Mouse (Mus musculus): ENCODE measurements around the gene Hist1h4h. TPM values are rescaled to one million over a fixed set of nuclear protein-coding genes. Genes with fewer than 3 reads are reported as not detected.

The Hist1h4h gene
- 5.7 and 6.3 TPM in 2 replicates for polyA plus RNA-seq (2015; fragmentation: Nextera tagmentation; extraction: Ambion mirVana)

- H3K9ac ChIP-seq (ENCODE audit: low read length): peak within 1 kb of the TSS; percentile 82
- H3K9me3 ChIP-seq (replicated peaks; ENCODE audit: control insufficient read depth, low read length): no peaks in the 10 kb centered on the region
- H3K4me1 ChIP-seq (ENCODE audit: control insufficient read depth, insufficient read depth, low read length): peaks cover 25% of the 10 kb centered on the region
- peak within 1 kb of the TSS; percentile 63 for H3K4me2 ChIP-seq (ENCODE audit: low read depth, low read length)
- peak within 1 kb of the TSS; percentile 60 for H3K4me3 ChIP-seq (replicated peaks; ENCODE audit: low read length)
- no peaks in the 10 kb centered on the region for H3K27me3 ChIP-seq (ENCODE audit: control insufficient read depth, insufficient read depth, low read length)
- peak within 1 kb of the TSS; percentile 98 for H3K27ac ChIP-seq (ENCODE audit: low read length)
- no peaks in the 10 kb centered on the region for H3K36me3 ChIP-seq (ENCODE audit: control insufficient read depth, insufficient read depth, low read length)
- WGBS: under 1% methylated on average over 56 of the region's 70 CpGs
- peak; percentile 78 for ATAC-seq (ENCODE audit: insufficient read depth, low FRiP score)
These were observed at the start of gene Hist1h4h for GRCm38 (mm10) chr13:23530901-23531875. TSS of gene Hist1h4h (plus strand) at chr13:23531050.

- Histone ChIP-seq H3K4me2 (ENCODE audit: low read depth, low read length) (no peak overlapping the region), H3K27ac (ENCODE audit: low read length) (no peak overlapping the region), H3K27me3 (ENCODE audit: control insufficient read depth, insufficient read depth, low read length) (no peaks in the 10 kb centered on the region), H3K9ac (ENCODE audit: low read length) (no peak overlapping the region), H3K4me1 (ENCODE audit: control insufficient read depth, insufficient read depth, low read length) (0 out of 2 replicates have a peak, but pooled peaks cover under 1% of the 10 kb centered on the region), H3K4me3 (replicated peaks; ENCODE audit: low read length) (no peak overlapping the region), H3K9me3 (replicated peaks; ENCODE audit: control insufficient read depth, low read length) (no peaks in the 10 kb centered on the region), H3K36me3 (ENCODE audit: control insufficient read depth, insufficient read depth, low read length) (no peaks in the 10 kb centered on the region)
- no peak for ATAC-seq (ENCODE audit: insufficient read depth, low FRiP score)
- WGBS: 73% methylated on average over 2 of the region's 2 CpGs
These were observed 47.7 kb upstream of the Hist1h4h start for GRCm38 (mm10) chr13:23483153-23483552.

GRCm38 (mm10) chr13:23485271-23485670 is 45.6 kb upstream of the Hist1h4h start:
- H3K27me3 ChIP-seq (ENCODE audit: control insufficient read depth, insufficient read depth, low read length): no peaks in the 10 kb centered on the region
- no peaks in the 10 kb centered on the region for H3K9me3 ChIP-seq (replicated peaks; ENCODE audit: control insufficient read depth, low read length)
- whole genome bisulfite sequencing: 45% methylated on average over 5 of the region's 5 CpGs
- H3K4me2 ChIP-seq (ENCODE audit: low read depth, low read length): no peak overlapping the region
- no peaks in the 10 kb centered on the region for H3K36me3 ChIP-seq (ENCODE audit: control insufficient read depth, insufficient read depth, low read length)
- H3K27ac ChIP-seq (ENCODE audit: low read length): no peak overlapping the region
- H3K4me1 ChIP-seq (ENCODE audit: control insufficient read depth, insufficient read depth, low read length): peaks cover 3% of the 10 kb centered on the region; the same call in 1 of the 2 replicates
- no peak for ATAC-seq (ENCODE audit: insufficient read depth, low FRiP score)
- H3K4me3 ChIP-seq (replicated peaks; ENCODE audit: low read length): no peak overlapping the region
- no peak overlapping the region for H3K9ac ChIP-seq (ENCODE audit: low read length)

- Histone ChIP-seq H3K4me3 (replicated peaks; ENCODE audit: low read length) (peak within 1 kb of the TSS; percentile 41), H3K4me1 (ENCODE audit: control insufficient read depth, insufficient read depth, low read length) (peaks cover 3% of the 10 kb centered on the region; the same call in 1 of the 2 replicates), H3K9ac (ENCODE audit: low read length) (peak within 1 kb of the TSS; percentile 45), H3K27me3 (ENCODE audit: control insufficient read depth, insufficient read depth, low read length) (no peaks in the 10 kb centered on the region), H3K27ac (ENCODE audit: low read length) (no peak within 1 kb of the TSS), H3K9me3 (replicated peaks; ENCODE audit: control insufficient read depth, low read length) (no peaks in the 10 kb centered on the region), H3K4me2 (ENCODE audit: low read depth, low read length) (peak within 1 kb of the TSS; percentile 70), H3K36me3 (ENCODE audit: control insufficient read depth, insufficient read depth, low read length) (no peaks in the 10 kb centered on the region)
- ATAC-seq (ENCODE audit: insufficient read depth, low FRiP score): peak; percentile 93
- WGBS: 4% methylated on average over 13 of the region's 14 CpGs
These were observed 42.2 kb upstream of the Hist1h4h start, which contains the start of gene Btn2a2 for GRCm38 (mm10) chr13:23488400-23489322. TSS of gene Btn2a2 (minus strand) at chr13:23488857.

GRCm38 (mm10) chr13:23490863-23491262 is 40.0 kb upstream of the Hist1h4h start:
- H3K4me1 ChIP-seq (ENCODE audit: control insufficient read depth, insufficient read depth, low read length): peaks cover 3% of the 10 kb centered on the region; the same call in 1 of the 2 replicates
- ATAC-seq (ENCODE audit: insufficient read depth, low FRiP score): no peak
- 59% methylated on average over 1 of the region's 1 CpGs for whole genome bisulfite sequencing

GRCm38 (mm10) chr13:23491263-23491662 is 39.6 kb upstream of the Hist1h4h start:
- H3K4me1 ChIP-seq (ENCODE audit: control insufficient read depth, insufficient read depth, low read length): peaks cover 3% of the 10 kb centered on the region; the same call in 1 of the 2 replicates
- no peaks in the 10 kb centered on the region for H3K36me3 ChIP-seq (ENCODE audit: control insufficient read depth, insufficient read depth, low read length)
- no peaks in the 10 kb centered on the region for H3K27me3 ChIP-seq (ENCODE audit: control insufficient read depth, insufficient read depth, low read length)
- WGBS: 24% methylated on average over 1 of the region's 1 CpGs
- H3K4me3 ChIP-seq (replicated peaks; ENCODE audit: low read length): no peak overlapping the region
- H3K9ac ChIP-seq (ENCODE audit: low read length): no peak overlapping the region
- no peak for ATAC-seq (ENCODE audit: insufficient read depth, low FRiP score)
- no peak overlapping the region for H3K27ac ChIP-seq (ENCODE audit: low read length)
- no peak overlapping the region for H3K4me2 ChIP-seq (ENCODE audit: low read depth, low read length)
- H3K9me3 ChIP-seq (replicated peaks; ENCODE audit: control insufficient read depth, low read length): no peaks in the 10 kb centered on the region

More at GRCm38 (mm10) chr13:23490863-23491262, 40.0 kb upstream of the Hist1h4h start:
- no peak overlapping the region for H3K9ac ChIP-seq (ENCODE audit: low read length)
- no peaks in the 10 kb centered on the region for H3K9me3 ChIP-seq (replicated peaks; ENCODE audit: control insufficient read depth, low read length)
- H3K4me3 ChIP-seq (replicated peaks; ENCODE audit: low read length): no peak overlapping the region
- H3K27ac ChIP-seq (ENCODE audit: low read length): no peak overlapping the region
- no peaks in the 10 kb centered on the region for H3K36me3 ChIP-seq (ENCODE audit: control insufficient read depth, insufficient read depth, low read length)
- no peak overlapping the region for H3K4me2 ChIP-seq (ENCODE audit: low read depth, low read length)
- no peaks in the 10 kb centered on the region for H3K27me3 ChIP-seq (ENCODE audit: control insufficient read depth, insufficient read depth, low read length)

- H3K27me3 ChIP-seq (ENCODE audit: control insufficient read depth, insufficient read depth, low read length): no peaks in the 10 kb centered on the region
- peaks cover 3% of the 10 kb centered on the region; the same call in 1 of the 2 replicates for H3K4me1 ChIP-seq (ENCODE audit: control insufficient read depth, insufficient read depth, low read length)
- ATAC-seq (ENCODE audit: insufficient read depth, low FRiP score): no peak
- peak overlapping the region; percentile 46 for H3K9ac ChIP-seq (ENCODE audit: low read length)
- H3K36me3 ChIP-seq (ENCODE audit: control insufficient read depth, insufficient read depth, low read length): no peaks in the 10 kb centered on the region
- WGBS: 12% methylated on average over 14 of the region's 14 CpGs
- H3K4me3 ChIP-seq (replicated peaks; ENCODE audit: low read length): peak overlapping the region; percentile 33
- no peak overlapping the region for H3K27ac ChIP-seq (ENCODE audit: low read length)
- no peaks in the 10 kb centered on the region for H3K9me3 ChIP-seq (replicated peaks; ENCODE audit: control insufficient read depth, low read length)
- H3K4me2 ChIP-seq (ENCODE audit: low read depth, low read length): peak overlapping the region; percentile 51
These were observed 38.9 kb upstream of the Hist1h4h start for GRCm38 (mm10) chr13:23491990-23492389.

GRCm38 (mm10) chr13:23495526-23495925 is 35.3 kb upstream of the Hist1h4h start:
- ATAC-seq (ENCODE audit: insufficient read depth, low FRiP score): no peak
- H3K4me2 ChIP-seq (ENCODE audit: low read depth, low read length): no peak overlapping the region
- H3K27me3 ChIP-seq (ENCODE audit: control insufficient read depth, insufficient read depth, low read length): no peaks in the 10 kb centered on the region
- no peak overlapping the region for H3K9ac ChIP-seq (ENCODE audit: low read length)
- no peaks in the 10 kb centered on the region for H3K36me3 ChIP-seq (ENCODE audit: control insufficient read depth, insufficient read depth, low read length)
- WGBS: 71% methylated on average over 6 of the region's 6 CpGs
- no peaks in the 10 kb centered on the region; the same call in 1 of the 2 replicates for H3K4me1 ChIP-seq (ENCODE audit: control insufficient read depth, insufficient read depth, low read length)
- H3K4me3 ChIP-seq (replicated peaks; ENCODE audit: low read length): no peak overlapping the region
- H3K27ac ChIP-seq (ENCODE audit: low read length): no peak overlapping the region
- no peaks in the 10 kb centered on the region for H3K9me3 ChIP-seq (replicated peaks; ENCODE audit: control insufficient read depth, low read length)
